Mouse (Mus musculus) embryonic facial prominence, embryonic 10.5 days (tissue): ENCODE data around the gene Tacc3. TPM values are rescaled to one million over a fixed set of nuclear protein-coding genes. Genes with fewer than 3 reads are reported as not detected.

Source experiments
- DNase-seq: peaks from one replicate; pipeline ENCODE4 v3.0.0-alpha.2; 2017; ENCODE audit warnings: low spot score
- H3K27ac ChIP-seq: fragments of 300-500 bp; sonication (generic); replicated peaks from 2 replicates; pipeline ENCODE4 v1.5.1; 2016; ENCODE audit warnings: mild to moderate bottlenecking
- H3K27me3 ChIP-seq: fragments of 300-500 bp; sonication (generic); replicated peaks from 2 replicates; pipeline ENCODE4 v1.6.1; 2016; ENCODE audit warnings: low read depth, mild to moderate bottlenecking; ENCODE audit not compliant: poor library complexity, severe bottlenecking
- H3K36me3 ChIP-seq: fragments of 300-500 bp; sonication (generic); replicated peaks from 2 replicates; pipeline ENCODE4 v1.6.1; 2016; ENCODE audit warnings: mild to moderate bottlenecking, moderate library complexity
- H3K4me1 ChIP-seq: fragments of 300-500 bp; sonication (generic); 2 replicates; pipeline ENCODE4 v1.6.1; 2016
- H3K4me3 ChIP-seq: fragments of 300-500 bp; sonication (generic); 2 replicates; pipeline ENCODE4 v1.5.1; 2016; ENCODE audit warnings: mild to moderate bottlenecking, moderate library complexity
- H3K9me3 ChIP-seq: fragments of 300-500 bp; sonication (generic); 2 replicates; pipeline ENCODE4 v1.6.1; 2016; ENCODE audit warnings: mild to moderate bottlenecking
- WGBS: fragments of 180-500 bp; shearing (Covaris S2); methylation state at CpG from one replicate; pipeline ENCODE4 v1.1.7; 2016; 5-methylcytosine and 5-hydroxymethylcytosine counted together
- polyA plus RNA-seq: library from polyadenylated mRNA; unstranded; fragments of >200 nt; fragmentation: Nextera tagmentation; extraction: Ambion mirVana; gene quantifications from 2 replicates; pipeline ENCODE4 v1.2.1, GENCODE M21; 2016

The Tacc3 gene
- 318 and 337 TPM in 2 replicates for polyA plus RNA-seq

- DNase-seq: peak; percentile 98
- peaks cover 58% of the 10 kb centered on the region for H3K36me3 ChIP-seq
- H3K9me3 ChIP-seq: no peaks in the 10 kb centered on the region
- peaks cover 41% of the 10 kb centered on the region for H3K4me1 ChIP-seq
- H3K27me3 ChIP-seq: no peaks in the 10 kb centered on the region
- H3K4me3 ChIP-seq: peak within 1 kb of the TSS; percentile 78
- WGBS: under 1% methylated on average over 60 of the region's 60 CpGs
- H3K27ac ChIP-seq: peak within 1 kb of the TSS; percentile 96
These were observed at the start of gene Tacc3, which contains the start of gene Tmem129 for GRCm38 (mm10) chr5:33657787-33658663. Tacc3 (plus strand) TSS chr5:33658128. Tmem129 (minus strand) TSS chr5:33658416.

GRCm38 (mm10) chr5:33609226-33609625 lies 48.7 kb upstream of the Tacc3 start:
- no peaks in the 10 kb centered on the region for H3K4me1 ChIP-seq
- no peaks in the 10 kb centered on the region for H3K9me3 ChIP-seq
- WGBS: 73% methylated on average over 1 of the region's 1 CpGs
- DNase-seq: no peak
- no peak overlapping the region for H3K27ac ChIP-seq
- no peaks in the 10 kb centered on the region for H3K27me3 ChIP-seq
- no peak overlapping the region for H3K4me3 ChIP-seq
- H3K36me3 ChIP-seq: peaks cover 97% of the 10 kb centered on the region

GRCm38 (mm10) chr5:33611795-33612194 lies 46.1 kb upstream of the Tacc3 start:
- Histone ChIP-seq H3K27me3 (no peaks in the 10 kb centered on the region), H3K4me1 (no peaks in the 10 kb centered on the region), H3K9me3 (no peaks in the 10 kb centered on the region), H3K27ac (no peak overlapping the region), H3K36me3 (peaks cover 84% of the 10 kb centered on the region), H3K4me3 (no peak overlapping the region)
- 84% methylated on average over 1 of the region's 1 CpGs for WGBS
- DNase-seq: no peak

- Histone ChIP-seq H3K9me3 (no peaks in the 10 kb centered on the region), H3K4me1 (no peaks in the 10 kb centered on the region), H3K4me3 (no peak overlapping the region), H3K27me3 (no peaks in the 10 kb centered on the region), H3K36me3 (peaks cover 62% of the 10 kb centered on the region), H3K27ac (no peak overlapping the region)
- WGBS: 90% methylated on average over 6 of the region's 6 CpGs
- DNase-seq: no peak
These were observed 43.5 kb upstream of the Tacc3 start for GRCm38 (mm10) chr5:33614391-33614790.

GRCm38 (mm10) chr5:33622671-33623070 lies 35.3 kb upstream of the Tacc3 start:
- H3K27me3 ChIP-seq: no peaks in the 10 kb centered on the region
- H3K9me3 ChIP-seq: no peaks in the 10 kb centered on the region
- 95% methylated on average over 2 of the region's 2 CpGs for WGBS
- peaks cover under 1% of the 10 kb centered on the region for H3K4me1 ChIP-seq
- H3K36me3 ChIP-seq: peaks cover 36% of the 10 kb centered on the region
- no peak for DNase-seq
- no peak overlapping the region for H3K27ac ChIP-seq
- no peak overlapping the region for H3K4me3 ChIP-seq

- H3K4me1 ChIP-seq: peaks cover 10% of the 10 kb centered on the region
- H3K27ac ChIP-seq: no peak overlapping the region
- peaks cover 36% of the 10 kb centered on the region for H3K36me3 ChIP-seq
- H3K9me3 ChIP-seq: no peaks in the 10 kb centered on the region
- 75% methylated on average over 3 of the region's 3 CpGs for WGBS
- no peak for DNase-seq
- H3K27me3 ChIP-seq: no peaks in the 10 kb centered on the region
- no peak overlapping the region for H3K4me3 ChIP-seq
These were observed 34.2 kb upstream of the Tacc3 start for GRCm38 (mm10) chr5:33623766-33624165.

GRCm38 (mm10) chr5:33627968-33628367 lies 30.0 kb upstream of the Tacc3 start:
- H3K9me3 ChIP-seq: no peaks in the 10 kb centered on the region
- H3K4me3 ChIP-seq: peak overlapping the region; percentile 92
- H3K27me3 ChIP-seq: no peaks in the 10 kb centered on the region
- 68% methylated on average over 4 of the region's 4 CpGs for WGBS
- H3K27ac ChIP-seq: no peak overlapping the region; the same call in 1 of the 2 replicates
- H3K4me1 ChIP-seq: peaks cover 30% of the 10 kb centered on the region
- DNase-seq: no peak
- H3K36me3 ChIP-seq: peaks cover 23% of the 10 kb centered on the region

- peaks cover 16% of the 10 kb centered on the region for H3K36me3 ChIP-seq
- WGBS: under 1% methylated on average over 24 of the region's 24 CpGs
- H3K9me3 ChIP-seq: no peaks in the 10 kb centered on the region
- H3K4me3 ChIP-seq: peak overlapping the region; percentile 92
- peak; percentile 78 for DNase-seq
- H3K4me1 ChIP-seq: peaks cover 30% of the 10 kb centered on the region
- peak overlapping the region; percentile 94 for H3K27ac ChIP-seq
- H3K27me3 ChIP-seq: no peaks in the 10 kb centered on the region
These were observed 29.1 kb upstream of the Tacc3 start for GRCm38 (mm10) chr5:33628820-33629300.

- Histone ChIP-seq H3K36me3 (peaks cover 18% of the 10 kb centered on the region), H3K4me1 (peaks cover 30% of the 10 kb centered on the region), H3K27me3 (no peaks in the 10 kb centered on the region), H3K27ac (peak within 1 kb of the TSS; percentile 94), H3K9me3 (no peaks in the 10 kb centered on the region), H3K4me3 (peak within 1 kb of the TSS; percentile 92)
- WGBS: under 1% methylated on average over 99 of the region's 99 CpGs
- DNase-seq: peak; percentile 100
These were observed 28.5 kb upstream of the Tacc3 start, which contains the start of the genes Fam53a and Gm9903 for GRCm38 (mm10) chr5:33629301-33629987. Fam53a (minus strand) TSS chr5:33629635. Gm9903 (plus strand) TSS chr5:33629925.

GRCm38 (mm10) chr5:33630061-33630460 lies 27.9 kb upstream of the Tacc3 start:
- H3K4me3 ChIP-seq: peak overlapping the region; percentile 92
- WGBS: 7% methylated on average over 9 of the region's 9 CpGs
- H3K9me3 ChIP-seq: no peaks in the 10 kb centered on the region
- peaks cover 30% of the 10 kb centered on the region for H3K4me1 ChIP-seq
- no peaks in the 10 kb centered on the region for H3K27me3 ChIP-seq
- DNase-seq: no peak
- H3K27ac ChIP-seq: peak overlapping the region; percentile 94
- H3K36me3 ChIP-seq: peaks cover 19% of the 10 kb centered on the region

- 62% methylated on average over 4 of the region's 4 CpGs for WGBS
- Histone ChIP-seq H3K9me3 (no peaks in the 10 kb centered on the region), H3K4me3 (peak overlapping the region; percentile 92), H3K27ac (peak overlapping the region; percentile 94; the same call in 1 of the 2 replicates), H3K4me1 (peaks cover 30% of the 10 kb centered on the region), H3K27me3 (no peaks in the 10 kb centered on the region), H3K36me3 (peaks cover 19% of the 10 kb centered on the region)
- DNase-seq: no peak
These were observed 27.3 kb upstream of the Tacc3 start for GRCm38 (mm10) chr5:33630615-33631014.

GRCm38 (mm10) chr5:33632526-33632925 lies 25.4 kb upstream of the Tacc3 start:
- DNase-seq: no peak
- 91% methylated on average over 1 of the region's 1 CpGs for WGBS

More at GRCm38 (mm10) chr5:33632526-33632925, 25.4 kb upstream of the Tacc3 start:
- Histone ChIP-seq H3K4me1 (peaks cover 30% of the 10 kb centered on the region), H3K9me3 (no peaks in the 10 kb centered on the region), H3K4me3 (no peak overlapping the region), H3K27ac (no peak overlapping the region), H3K36me3 (peaks cover 33% of the 10 kb centered on the region), H3K27me3 (no peaks in the 10 kb centered on the region)
